Mouse (Mus musculus) gastrocnemius, adult 2 months (tissue): ENCODE data around the gene Tmem210. TPM values are rescaled to one million over a fixed set of nuclear protein-coding genes. Genes with fewer than 3 reads are reported as not detected.

Experiments used
- DNase-seq: peaks from one replicate; pipeline ENCODE4 v3.0.0; 2022
- H3K27ac ChIP-seq: fragments of 200-600 bp; 2 replicates; pipeline ENCODE4 v1.8.1; 2022; ENCODE audit warnings: mild to moderate bottlenecking
- H3K4me3 ChIP-seq: fragments of 200-600 bp; 2 replicates; pipeline ENCODE4 v1.8.1; 2022; ENCODE audit warnings: mild to moderate bottlenecking, moderate library complexity
- CTCF ChIP-seq: fragments of 200-600 bp; IDR thresholded peaks from 2 replicates; pipeline ENCODE4 v1.8.1; 2022; ENCODE audit warnings: antibody characterized with exemption, mild to moderate bottlenecking, moderate library complexity
- intact Hi-C: fragments of 180-260 bp; cut with DNase I; formaldehyde crosslinking; loops from one replicate; pipeline ENCODE4 v1.15.1; 2025
- long read RNA-seq, 2 experiments: library from polyadenylated mRNA; stranded (forward); transcript quantifications; one replicate each; pipeline ENCODE4 v2.0.0; 2021
- total RNA-seq, 2 experiments: library from RNA; stranded (reverse); gene quantifications; 2 replicates each; pipeline ENCODE4 v1.2.3; 2021

Tmem210 gene
- total RNA-seq: not detected
- long read RNA-seq, experiment 1: 0 reads
- long read RNA-seq, experiment 2: 0 reads

- Histone ChIP-seq H3K4me3 (no peak within 1 kb of the TSS), H3K27ac (peak within 1 kb of the TSS; percentile 12)
- TF ChIP-seq CTCF: no peak
- DNase-seq: no peak
- intact Hi-C loops: no loop called here
Measured at GRCm38 (mm10) chr2:25287927-25288649, at the start of gene Tmem210. Tmem210 (plus strand) TSS chr2:25288145.

- TF ChIP-seq CTCF: no peak
- intact Hi-C loops: no loop called here
- DNase-seq: no peak
Measured at GRCm38 (mm10) chr2:25239766-25240165, 48.2 kb upstream of the Tmem210 start.

GRCm38 (mm10) chr2:25240310-25240709 is 47.6 kb upstream of the Tmem210 start:
- TF ChIP-seq CTCF: no peak
- no peak for DNase-seq
- intact Hi-C loops: no loop called here
- Histone ChIP-seq H3K4me3 (peak overlapping the region; percentile 65), H3K27ac (peak overlapping the region; percentile 71)

More at GRCm38 (mm10) chr2:25239766-25240165, 48.2 kb upstream of the Tmem210 start:
- Histone ChIP-seq H3K27ac (no peak overlapping the region), H3K4me3 (no peak overlapping the region)

- no peak for TF ChIP-seq CTCF
- DNase-seq: peak; percentile 80
- intact Hi-C loops: no loop called here
- peak overlapping the region; percentile 71 for H3K27ac ChIP-seq
- peak overlapping the region; percentile 65 for H3K4me3 ChIP-seq
Measured at GRCm38 (mm10) chr2:25240723-25241437, 47.1 kb upstream of the Tmem210 start.

GRCm38 (mm10) chr2:25241438-25241775 is 46.5 kb upstream of the Tmem210 start:
- intact Hi-C loops: no loop called here
- Histone ChIP-seq H3K4me3 (peak overlapping the region; percentile 65), H3K27ac (no peak overlapping the region)
- DNase-seq: no peak
- no peak for TF ChIP-seq CTCF

- Histone ChIP-seq H3K27ac (peak within 1 kb of the TSS; percentile 71), H3K4me3 (peak within 1 kb of the TSS; percentile 65)
- DNase-seq: no peak
- no peak for TF ChIP-seq CTCF
- intact Hi-C loops: no loop called here
Measured at GRCm38 (mm10) chr2:25242101-25242506, 45.8 kb upstream of the Tmem210 start, which contains the start of the genes Rnf208 and Cysrt1. Rnf208 (plus strand) TSS chr2:25242255. Cysrt1 (minus strand) TSS chr2:25242452.

GRCm38 (mm10) chr2:25243342-25243741 is 44.6 kb upstream of the Tmem210 start:
- TF ChIP-seq CTCF: no peak
- DNase-seq: no peak
- H3K27ac ChIP-seq: no peak overlapping the region
- intact Hi-C loops: no loop called here
- no peak overlapping the region for H3K4me3 ChIP-seq

- no peak for TF ChIP-seq CTCF
- DNase-seq: no peak
- H3K27ac ChIP-seq: no peak overlapping the region
- intact Hi-C loops: no loop called here
- no peak overlapping the region for H3K4me3 ChIP-seq
Measured at GRCm38 (mm10) chr2:25244144-25244543, 43.8 kb upstream of the Tmem210 start.

- no peak within 1 kb of the TSS for H3K4me3 ChIP-seq
- TF ChIP-seq CTCF: no peak
- no peak for DNase-seq
- H3K27ac ChIP-seq: no peak within 1 kb of the TSS
- intact Hi-C loops: no loop called here
Measured at GRCm38 (mm10) chr2:25246183-25247072, 41.5 kb upstream of the Tmem210 start, which contains the start of gene AL732309.1. AL732309.1 (minus strand) TSS chr2:25246863.

- peak; percentile 38 for TF ChIP-seq CTCF
- H3K27ac ChIP-seq: no peak overlapping the region
- intact Hi-C loops: loop anchor here (10.0 kb wide), 1 partner anchor 128 kb away; no protein-coding TSS in a partner anchor
- no peak for DNase-seq
- H3K4me3 ChIP-seq: no peak overlapping the region
Measured at GRCm38 (mm10) chr2:25252331-25252730, 35.6 kb upstream of the Tmem210 start.

- H3K4me3 ChIP-seq: peak within 1 kb of the TSS; percentile 86
- H3K27ac ChIP-seq: peak within 1 kb of the TSS; percentile 97
- DNase-seq: peak; percentile 89
- TF ChIP-seq CTCF: no peak
- intact Hi-C loops: loop anchor here (1.0 to 10.0 kb wide), 4 partner anchors 27 to 131 kb away; partner anchors contain the start of gene Man1b1
Measured at GRCm38 (mm10) chr2:25255284-25255779, 32.6 kb upstream of the Tmem210 start, which contains the start of gene Tmem203. Tmem203 (plus strand) TSS chr2:25255439.
